Mouse (Mus musculus) midbrain, postnatal 0 days (tissue): Measurements from ENCODE around the gene Macf1. TPM values are rescaled to one million over a fixed set of nuclear protein-coding genes. Genes with fewer than 3 reads are reported as not detected.

ENCODE experiments used
- ATAC-seq: fragments of 200-750 bp; cut with Nextera tagmentation; 2 replicates; pipeline ENCODE4 v1.8.0; 2017; ENCODE audit warnings: moderate number of reproducible peaks, mild to moderate bottlenecking, moderate TSS enrichment, moderate library complexity; ENCODE audit not compliant: low FRiP score
- DNase-seq: peaks from one replicate; pipeline ENCODE4 v3.0.0-alpha.2; 2015; ENCODE audit warnings: low spot score
- H3K27ac ChIP-seq: fragments of 300-500 bp; sonication (generic); 2 replicates; pipeline ENCODE4 v1.5.1; 2014; ENCODE audit warnings: low read depth, mild to moderate bottlenecking, low read length, mixed read lengths
- H3K27me3 ChIP-seq: fragments of 300-500 bp; sonication (generic); 2 replicates; pipeline ENCODE4 v1.6.1; 2014; ENCODE audit warnings: low read length, control low read depth, mixed read lengths; ENCODE audit not compliant: insufficient read depth
- H3K36me3 ChIP-seq: fragments of 300-500 bp; sonication (generic); 2 replicates; pipeline ENCODE4 v1.6.1; 2014; ENCODE audit warnings: low read length, control low read depth, mixed read lengths; ENCODE audit not compliant: insufficient read depth
- H3K4me1 ChIP-seq: fragments of 300-500 bp; sonication (generic); 2 replicates; pipeline ENCODE4 v1.6.1; 2014; ENCODE audit warnings: mild to moderate bottlenecking, control low read depth, antibody characterized with exemption, low read length, mixed read lengths; ENCODE audit not compliant: insufficient read depth
- H3K4me2 ChIP-seq: fragments of 300-500 bp; sonication (generic); 2 replicates; pipeline ENCODE4 v1.6.1; 2014; ENCODE audit warnings: low read depth, mild to moderate bottlenecking, low read length, mixed read lengths; ENCODE audit not compliant: poor library complexity, severe bottlenecking
- H3K4me3 ChIP-seq: fragments of 300-500 bp; sonication (generic); 2 replicates; pipeline ENCODE4 v1.5.1; 2014; ENCODE audit warnings: low read depth, mild to moderate bottlenecking, low read length, moderate library complexity
- H3K9ac ChIP-seq: fragments of 300-500 bp; sonication (generic); replicated peaks from 2 replicates; pipeline ENCODE4 v1.6.1; 2014; ENCODE audit warnings: mild to moderate bottlenecking, low read length, moderate library complexity, mixed read lengths; ENCODE audit not compliant: poor library complexity, severe bottlenecking
- H3K9me3 ChIP-seq: fragments of 300-500 bp; sonication (generic); 2 replicates; pipeline ENCODE4 v1.6.1; 2016; ENCODE audit warnings: low read length, control low read depth
- CTCF ChIP-seq: IDR thresholded peaks from 2 replicates; pipeline ENCODE4 v1.5.1; 2016; ENCODE audit warnings: antibody characterized with exemption, mild to moderate bottlenecking
- WGBS: fragments of 180-500 bp; shearing (Covaris S2); extraction: QIAGEN DNeasy Blood & Tissue Kit; methylation state at CpG from one replicate; pipeline ENCODE4 v1.1.7; 2014; 5-methylcytosine and 5-hydroxymethylcytosine counted together
- polyA plus RNA-seq: library from polyadenylated mRNA; unstranded; fragments of >200 nt; fragmentation: Nextera tagmentation; extraction: Ambion mirVana; gene quantifications from 2 replicates; pipeline ENCODE4 v1.2.1, GENCODE M21; 2015
- total RNA-seq: library from RNA; depleted of rRNA; stranded (reverse); fragments of >200 nt; gene quantifications from 2 replicates; pipeline ENCODE4 v1.2.3, GENCODE M21; 2014; rRNA removed

Gene Macf1
- total RNA-seq (338 and 390 TPM in 2 replicates), polyA plus RNA-seq (59.7 and 73.3 TPM in 2 replicates)

- H3K36me3 ChIP-seq = peaks cover 21% of the 10 kb centered on the region
- peaks cover 5% of the 10 kb centered on the region; the same call in 1 of the 2 replicates for H3K4me1 ChIP-seq
- ATAC-seq = no peak
- no peak for TF ChIP-seq CTCF
- DNase-seq = no peak
- H3K4me3 ChIP-seq = peak within 1 kb of the TSS; percentile 96
- no peaks in the 10 kb centered on the region for H3K27me3 ChIP-seq
- peak within 1 kb of the TSS; percentile 99 for H3K9ac ChIP-seq
- H3K4me2 ChIP-seq = peak within 1 kb of the TSS; percentile 80
- no peaks in the 10 kb centered on the region for H3K9me3 ChIP-seq
- peak within 1 kb of the TSS; percentile 97; the same call in 1 of the 2 replicates for H3K27ac ChIP-seq
- 89% methylated on average over 3 of the region's 3 CpGs for whole genome bisulfite sequencing
Measured at GRCm38 (mm10) chr4:123684260-123684659, at the start of gene Macf1. TSS of gene Macf1 (minus strand) at chr4:123684360.

- no peak for TF ChIP-seq CTCF
- Histone ChIP-seq H3K4me2 (no peak overlapping the region), H3K27me3 (no peaks in the 10 kb centered on the region), H3K4me3 (no peak overlapping the region), H3K4me1 (no peaks in the 10 kb centered on the region), H3K9ac (no peak overlapping the region), H3K36me3 (peaks cover 23% of the 10 kb centered on the region; the same call in 1 of the 2 replicates), H3K27ac (no peak overlapping the region), H3K9me3 (no peaks in the 10 kb centered on the region)
- DNase-seq (no peak), ATAC-seq (no peak)
- 94% methylated on average over 9 of the region's 9 CpGs for WGBS
Measured at GRCm38 (mm10) chr4:123733532-123733931, 49.4 kb upstream of the Macf1 start.

- no peak for TF ChIP-seq CTCF
- peak; percentile 27; the same call in 1 of the 2 replicates for ATAC-seq
- 94% methylated on average over 2 of the region's 2 CpGs for WGBS
- Histone ChIP-seq H3K4me2 (no peak overlapping the region), H3K27me3 (no peaks in the 10 kb centered on the region), H3K9me3 (no peaks in the 10 kb centered on the region), H3K4me1 (no peaks in the 10 kb centered on the region), H3K9ac (no peak overlapping the region), H3K4me3 (no peak overlapping the region), H3K36me3 (peaks cover 17% of the 10 kb centered on the region; the same call in 1 of the 2 replicates), H3K27ac (no peak overlapping the region)
- no peak for DNase-seq
Measured at GRCm38 (mm10) chr4:123732921-123733320, 48.8 kb upstream of the Macf1 start.

- H3K27ac ChIP-seq = no peak overlapping the region
- no peak overlapping the region for H3K9ac ChIP-seq
- no peaks in the 10 kb centered on the region for H3K4me1 ChIP-seq
- ATAC-seq (no peak), DNase-seq (peak; percentile 31)
- WGBS = 93% methylated on average over 4 of the region's 4 CpGs
- no peak overlapping the region for H3K4me3 ChIP-seq
- H3K9me3 ChIP-seq = no peaks in the 10 kb centered on the region
- peaks cover 14% of the 10 kb centered on the region; the same call in 1 of the 2 replicates for H3K36me3 ChIP-seq
- H3K4me2 ChIP-seq = no peak overlapping the region
- TF ChIP-seq CTCF = no peak
- no peaks in the 10 kb centered on the region for H3K27me3 ChIP-seq
Measured at GRCm38 (mm10) chr4:123732163-123732910, 48.2 kb upstream of the Macf1 start.

GRCm38 (mm10) chr4:123721761-123722160, 37.6 kb upstream of the Macf1 start:
- H3K4me2 ChIP-seq = no peak overlapping the region
- peaks cover 2% of the 10 kb centered on the region; the same call in 1 of the 2 replicates for H3K4me1 ChIP-seq
- no peaks in the 10 kb centered on the region for H3K36me3 ChIP-seq
- DNase-seq = no peak
- H3K9ac ChIP-seq = no peak overlapping the region
- H3K9me3 ChIP-seq = no peaks in the 10 kb centered on the region
- TF ChIP-seq CTCF = no peak
- no peaks in the 10 kb centered on the region for H3K27me3 ChIP-seq
- 85% methylated on average over 4 of the region's 4 CpGs for WGBS
- no peak overlapping the region for H3K27ac ChIP-seq
- no peak for ATAC-seq
- H3K4me3 ChIP-seq = no peak overlapping the region

- no peaks in the 10 kb centered on the region for H3K9me3 ChIP-seq
- WGBS = 25% methylated on average over 7 of the region's 7 CpGs
- H3K27ac ChIP-seq = 0 out of 2 replicates have a peak overlapping the region, but pooled peaks have one; percentile 71
- peak overlapping the region; percentile 74; the same call in 1 of the 2 replicates for H3K9ac ChIP-seq
- H3K27me3 ChIP-seq = no peaks in the 10 kb centered on the region
- peaks cover 5% of the 10 kb centered on the region; the same call in 1 of the 2 replicates for H3K36me3 ChIP-seq
- ATAC-seq (no peak), DNase-seq (no peak)
- no peak for TF ChIP-seq CTCF
- H3K4me2 ChIP-seq = peak overlapping the region; percentile 52
- peak overlapping the region; percentile 59 for H3K4me3 ChIP-seq
- H3K4me1 ChIP-seq = peaks cover 2% of the 10 kb centered on the region; the same call in 1 of the 2 replicates
Measured at GRCm38 (mm10) chr4:123718434-123718780, 34.2 kb upstream of the Macf1 start.
